Mouse (Mus musculus): ENCODE measurements around the gene Ccl8. TPM values are rescaled to one million over a fixed set of nuclear protein-coding genes. Genes with fewer than 3 reads are reported as not detected.

Ccl8 gene
- not detected in 2 replicates for polyA plus RNA-seq (2015; fragmentation: Nextera tagmentation; extraction: Ambion mirVana)

- no peak within 1 kb of the TSS for H3K4me2 ChIP-seq
- no peaks in the 10 kb centered on the region for H3K36me3 ChIP-seq
- no peaks in the 10 kb centered on the region for H3K4me1 ChIP-seq (replicated peaks)
- H3K27ac ChIP-seq (replicated peaks): no peak within 1 kb of the TSS
- H3K9ac ChIP-seq: no peak within 1 kb of the TSS
- H3K4me3 ChIP-seq: no peak within 1 kb of the TSS
- no peaks in the 10 kb centered on the region for H3K27me3 ChIP-seq
- no peaks in the 10 kb centered on the region for H3K9me3 ChIP-seq
- WGBS: 83% methylated on average over 3 of the region's 3 CpGs
- ATAC-seq (ENCODE audit: low FRiP score, low read depth): no peak
Measured at GRCm38 (mm10) chr11:82114885-82115284, at the start of gene Ccl8. Ccl8 (plus strand) TSS chr11:82115185.

- no peak overlapping the region for H3K27ac ChIP-seq (replicated peaks)
- H3K9me3 ChIP-seq: no peaks in the 10 kb centered on the region
- H3K27me3 ChIP-seq: no peaks in the 10 kb centered on the region
- no peaks in the 10 kb centered on the region for H3K4me1 ChIP-seq (replicated peaks)
- ATAC-seq (ENCODE audit: low FRiP score, low read depth): no peak
- no peak overlapping the region for H3K9ac ChIP-seq
- no peaks in the 10 kb centered on the region for H3K36me3 ChIP-seq
- WGBS: 78% methylated on average over 7 of the region's 7 CpGs
- H3K4me2 ChIP-seq: no peak overlapping the region
- H3K4me3 ChIP-seq: no peak overlapping the region
Measured at GRCm38 (mm10) chr11:82066953-82067571, 47.9 kb upstream of the Ccl8 start.

GRCm38 (mm10) chr11:82071076-82071475, 43.9 kb upstream of the Ccl8 start:
- H3K9me3 ChIP-seq: no peaks in the 10 kb centered on the region
- no peak overlapping the region for H3K4me2 ChIP-seq
- no peaks in the 10 kb centered on the region for H3K36me3 ChIP-seq
- no peak overlapping the region for H3K27ac ChIP-seq (replicated peaks)
- ATAC-seq (ENCODE audit: low FRiP score, low read depth): no peak
- H3K4me1 ChIP-seq (replicated peaks): no peaks in the 10 kb centered on the region
- H3K27me3 ChIP-seq: no peaks in the 10 kb centered on the region
- H3K9ac ChIP-seq: no peak overlapping the region
- 70% methylated on average over 3 of the region's 3 CpGs for WGBS
- no peak overlapping the region for H3K4me3 ChIP-seq

- H3K4me1 ChIP-seq (replicated peaks): no peaks in the 10 kb centered on the region
- no peaks in the 10 kb centered on the region for H3K27me3 ChIP-seq
- ATAC-seq (ENCODE audit: low FRiP score, low read depth): no peak
- WGBS: 83% methylated on average over 1 of the region's 1 CpGs
- no peak overlapping the region for H3K27ac ChIP-seq (replicated peaks)
- H3K36me3 ChIP-seq: no peaks in the 10 kb centered on the region
- no peak overlapping the region for H3K4me3 ChIP-seq
- H3K9ac ChIP-seq: no peak overlapping the region
- no peaks in the 10 kb centered on the region for H3K9me3 ChIP-seq
- no peak overlapping the region for H3K4me2 ChIP-seq
Measured at GRCm38 (mm10) chr11:82072374-82072773, 42.6 kb upstream of the Ccl8 start.

GRCm38 (mm10) chr11:82072984-82073383, 42.0 kb upstream of the Ccl8 start:
- ATAC-seq (ENCODE audit: low FRiP score, low read depth): no peak
- no peak overlapping the region for H3K27ac ChIP-seq (replicated peaks)
- no peak overlapping the region for H3K4me3 ChIP-seq
- H3K36me3 ChIP-seq: no peaks in the 10 kb centered on the region
- H3K4me2 ChIP-seq: no peak overlapping the region
- no peaks in the 10 kb centered on the region for H3K4me1 ChIP-seq (replicated peaks)
- H3K27me3 ChIP-seq: no peaks in the 10 kb centered on the region
- no peak overlapping the region for H3K9ac ChIP-seq
- WGBS: 72% methylated on average over 3 of the region's 3 CpGs
- H3K9me3 ChIP-seq: no peaks in the 10 kb centered on the region

- WGBS: 90% methylated on average over 3 of the region's 3 CpGs
- no peaks in the 10 kb centered on the region for H3K4me1 ChIP-seq (replicated peaks)
- no peak for ATAC-seq (ENCODE audit: low FRiP score, low read depth)
- H3K36me3 ChIP-seq: no peaks in the 10 kb centered on the region
- H3K27me3 ChIP-seq: no peaks in the 10 kb centered on the region
- H3K4me2 ChIP-seq: no peak overlapping the region
- no peak overlapping the region for H3K27ac ChIP-seq (replicated peaks)
- H3K4me3 ChIP-seq: no peak overlapping the region
- H3K9ac ChIP-seq: no peak overlapping the region
- no peaks in the 10 kb centered on the region for H3K9me3 ChIP-seq
Measured at GRCm38 (mm10) chr11:82073686-82074085, 41.3 kb upstream of the Ccl8 start.

GRCm38 (mm10) chr11:82077031-82077430, 38.0 kb upstream of the Ccl8 start:
- H3K36me3 ChIP-seq: no peaks in the 10 kb centered on the region
- H3K27ac ChIP-seq (replicated peaks): no peak overlapping the region
- H3K9me3 ChIP-seq: no peaks in the 10 kb centered on the region
- ATAC-seq (ENCODE audit: low FRiP score, low read depth): no peak
- H3K4me2 ChIP-seq: no peak overlapping the region
- no peak overlapping the region for H3K9ac ChIP-seq
- 76% methylated on average over 3 of the region's 3 CpGs for WGBS
- H3K4me3 ChIP-seq: no peak overlapping the region
- H3K4me1 ChIP-seq (replicated peaks): no peaks in the 10 kb centered on the region
- no peaks in the 10 kb centered on the region for H3K27me3 ChIP-seq

- H3K4me1 ChIP-seq (replicated peaks): no peaks in the 10 kb centered on the region
- no peaks in the 10 kb centered on the region for H3K27me3 ChIP-seq
- no peaks in the 10 kb centered on the region for H3K36me3 ChIP-seq
- H3K9ac ChIP-seq: no peak overlapping the region
- no peak overlapping the region for H3K4me3 ChIP-seq
- no peaks in the 10 kb centered on the region for H3K9me3 ChIP-seq
- no peak overlapping the region for H3K4me2 ChIP-seq
- H3K27ac ChIP-seq (replicated peaks): no peak overlapping the region
- no peak for ATAC-seq (ENCODE audit: low FRiP score, low read depth)
Measured at GRCm38 (mm10) chr11:82078136-82078730, 36.8 kb upstream of the Ccl8 start.

- no peaks in the 10 kb centered on the region for H3K4me1 ChIP-seq (replicated peaks)
- H3K36me3 ChIP-seq: no peaks in the 10 kb centered on the region
- H3K27me3 ChIP-seq: no peaks in the 10 kb centered on the region
- H3K9ac ChIP-seq: no peak overlapping the region
- 86% methylated on average over 3 of the region's 3 CpGs for WGBS
- no peaks in the 10 kb centered on the region for H3K9me3 ChIP-seq
- ATAC-seq (ENCODE audit: low FRiP score, low read depth): no peak
- H3K27ac ChIP-seq (replicated peaks): no peak overlapping the region
- no peak overlapping the region for H3K4me3 ChIP-seq
- no peak overlapping the region for H3K4me2 ChIP-seq
Measured at GRCm38 (mm10) chr11:82080865-82081264, 34.1 kb upstream of the Ccl8 start.

- Histone ChIP-seq H3K4me3 (no peak overlapping the region), H3K9me3 (no peaks in the 10 kb centered on the region), H3K9ac (no peak overlapping the region), H3K27ac (replicated peaks) (no peak overlapping the region), H3K4me1 (replicated peaks) (no peaks in the 10 kb centered on the region), H3K4me2 (no peak overlapping the region), H3K27me3 (no peaks in the 10 kb centered on the region), H3K36me3 (no peaks in the 10 kb centered on the region)
- ATAC-seq (ENCODE audit: low FRiP score, low read depth): no peak
- WGBS: 70% methylated on average over 3 of the region's 3 CpGs
Measured at GRCm38 (mm10) chr11:82084360-82084759, 30.6 kb upstream of the Ccl8 start.

- WGBS: 86% methylated on average over 10 of the region's 10 CpGs
- H3K27ac ChIP-seq (replicated peaks): no peak overlapping the region
- no peaks in the 10 kb centered on the region for H3K9me3 ChIP-seq
- ATAC-seq (ENCODE audit: low FRiP score, low read depth): no peak
- no peak overlapping the region for H3K4me2 ChIP-seq
- no peaks in the 10 kb centered on the region for H3K4me1 ChIP-seq (replicated peaks)
- no peaks in the 10 kb centered on the region for H3K27me3 ChIP-seq
- no peak overlapping the region for H3K4me3 ChIP-seq
- H3K36me3 ChIP-seq: no peaks in the 10 kb centered on the region
- H3K9ac ChIP-seq: no peak overlapping the region
Measured at GRCm38 (mm10) chr11:82099511-82100323, 15.3 kb upstream of the Ccl8 start.

- Histone ChIP-seq H3K4me1 (replicated peaks) (no peaks in the 10 kb centered on the region), H3K9me3 (no peaks in the 10 kb centered on the region), H3K27ac (replicated peaks) (no peak overlapping the region), H3K36me3 (no peaks in the 10 kb centered on the region), H3K27me3 (no peaks in the 10 kb centered on the region), H3K9ac (no peak overlapping the region), H3K4me2 (no peak overlapping the region), H3K4me3 (no peak overlapping the region)
- WGBS: 86% methylated on average over 4 of the region's 4 CpGs
- no peak for ATAC-seq (ENCODE audit: low FRiP score, low read depth)
Measured at GRCm38 (mm10) chr11:82101087-82101486, 13.9 kb upstream of the Ccl8 start.
